Mouse (Mus musculus) stomach, postnatal 0 days (tissue): ENCODE data around the gene Ift74. TPM values are rescaled to one million over a fixed set of nuclear protein-coding genes. Genes with fewer than 3 reads are reported as not detected.
"Not testable (repeated sequence)": the region's sequence is repeated elsewhere in the genome, so short reads cannot be mapped to it uniquely, and the experiment has no call there.

ENCODE experiments used
- ATAC-seq: fragments of 200-750 bp; cut with Nextera tagmentation; 2 replicates; pipeline ENCODE4 v1.8.0; 2017; ENCODE audit not compliant: low FRiP score, low TSS enrichment
- DNase-seq: peaks from one replicate; pipeline ENCODE4 v3.0.0-alpha.2; 2016; ENCODE audit warnings: low spot score
- H3K27ac ChIP-seq: fragments of 300-500 bp; sonication (generic); replicated peaks from 2 replicates; pipeline ENCODE4 v1.5.1; 2014; ENCODE audit warnings: mild to moderate bottlenecking, control low read depth
- H3K27me3 ChIP-seq: fragments of 300-500 bp; sonication (generic); 2 replicates; pipeline ENCODE4 v1.6.1; 2014; ENCODE audit warnings: low read length; ENCODE audit not compliant: control insufficient read depth, insufficient read depth
- H3K36me3 ChIP-seq: fragments of 300-500 bp; sonication (generic); 2 replicates; pipeline ENCODE4 v1.6.1; 2014; ENCODE audit warnings: low read length, mixed read lengths; ENCODE audit not compliant: control insufficient read depth, insufficient read depth
- H3K4me1 ChIP-seq: fragments of 300-500 bp; sonication (generic); replicated peaks from 2 replicates; pipeline ENCODE4 v1.6.1; 2014; ENCODE audit warnings: antibody characterized with exemption; ENCODE audit not compliant: control insufficient read depth, insufficient read depth
- H3K4me2 ChIP-seq: fragments of 300-500 bp; sonication (generic); replicated peaks from 2 replicates; pipeline ENCODE4 v1.6.1; 2014; ENCODE audit warnings: low read depth, mild to moderate bottlenecking, control low read depth, moderate library complexity
- H3K4me3 ChIP-seq: fragments of 300-500 bp; sonication (generic); 2 replicates; pipeline ENCODE4 v1.5.1; 2014; ENCODE audit warnings: low read depth, low read length, control low read depth
- H3K9ac ChIP-seq: fragments of 300-500 bp; sonication (generic); 2 replicates; pipeline ENCODE4 v1.6.1; 2014; ENCODE audit warnings: mild to moderate bottlenecking, low read length, control low read depth, mixed read lengths
- H3K9me3 ChIP-seq: fragments of 300-500 bp; sonication (generic); 2 replicates; pipeline ENCODE4 v1.6.1; 2016; ENCODE audit warnings: low read length; ENCODE audit not compliant: control insufficient read depth
- CTCF ChIP-seq: IDR thresholded peaks from 2 replicates; pipeline ENCODE4 v1.5.1; 2016; ENCODE audit warnings: antibody characterized with exemption, low read depth, mild to moderate bottlenecking, moderate library complexity
- EP300 ChIP-seq: optimal IDR thresholded peaks from 2 replicates; pipeline ENCODE3; 2016; ENCODE audit warnings: antibody characterized with exemption
- WGBS: fragments of 180-500 bp; shearing (Covaris S2); extraction: QIAGEN DNeasy Blood & Tissue Kit; methylation state at CpG from one replicate; pipeline ENCODE4 v1.1.7; 2014; 5-methylcytosine and 5-hydroxymethylcytosine counted together
- polyA plus RNA-seq: library from polyadenylated mRNA; unstranded; fragments of >200 nt; fragmentation: Nextera tagmentation; extraction: Ambion mirVana; gene quantifications from 2 replicates; pipeline ENCODE4 v1.2.1, GENCODE M21; 2015

The Ift74 gene
- polyA plus RNA-seq, 1 experiment from 2014 or later: 14.8 TPM

DNA sequence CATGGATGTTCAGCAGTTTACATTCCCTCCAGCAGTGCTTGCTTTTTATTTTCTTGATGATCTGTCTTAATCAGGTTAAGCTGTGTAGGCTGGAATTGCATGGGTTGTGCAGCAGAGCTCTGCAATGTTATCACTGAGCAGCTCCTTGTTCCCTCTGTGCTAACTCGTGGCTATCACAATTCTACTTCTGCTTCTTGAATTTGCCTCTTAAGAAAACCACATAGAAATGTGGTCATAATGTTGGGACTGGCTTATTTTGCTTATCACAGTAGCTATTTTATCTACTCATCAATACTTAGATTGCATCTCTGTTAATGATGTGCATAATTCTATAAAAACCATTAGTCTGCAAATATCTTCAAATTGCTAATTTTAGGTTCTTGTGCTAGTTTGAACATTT is 67.7 kb downstream of the Ift74 start:
- no peak for TF ChIP-seq CTCF
- no peak for TF ChIP-seq EP300
- no peaks in the 10 kb centered on the region for H3K27me3 ChIP-seq
- H3K4me1 ChIP-seq: no peaks in the 10 kb centered on the region
- ATAC-seq: no peak
- 48% methylated on average over 1 of the region's 1 CpGs for WGBS
- H3K9ac ChIP-seq: no peak overlapping the region
- H3K4me2 ChIP-seq: no peak overlapping the region
- no peak overlapping the region for H3K4me3 ChIP-seq
- DNase-seq: no peak
- H3K36me3 ChIP-seq: no peaks in the 10 kb centered on the region; the same call in 1 of the 2 replicates
- no peak overlapping the region for H3K27ac ChIP-seq
- no peaks in the 10 kb centered on the region for H3K9me3 ChIP-seq

DNA sequence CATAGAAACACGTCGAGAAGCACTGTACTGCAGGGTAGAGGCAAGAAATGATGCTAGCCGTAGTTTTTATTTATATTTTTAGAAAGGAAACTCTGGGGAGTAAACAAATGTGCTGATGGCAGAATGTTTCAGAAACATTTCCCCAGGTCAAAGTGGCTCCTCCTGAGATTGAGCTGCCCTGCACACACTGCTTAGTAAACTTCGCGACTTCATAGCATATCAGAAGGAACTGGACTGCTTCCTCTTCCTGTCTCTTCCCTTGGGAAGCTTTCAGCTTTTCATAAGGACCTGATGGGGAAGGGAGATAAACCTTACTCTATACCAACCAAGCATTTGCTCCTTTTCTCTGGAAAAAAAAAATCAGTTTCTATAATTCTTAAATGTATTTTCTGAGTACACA is 69.0 kb downstream of the Ift74 start:
- Histone ChIP-seq H3K9ac (no peak overlapping the region), H3K36me3 (peaks cover under 1% of the 10 kb centered on the region; the same call in 1 of the 2 replicates), H3K27me3 (no peaks in the 10 kb centered on the region), H3K4me1 (no peaks in the 10 kb centered on the region), H3K9me3 (no peaks in the 10 kb centered on the region), H3K4me3 (no peak overlapping the region), H3K4me2 (no peak overlapping the region), H3K27ac (no peak overlapping the region)
- DNase-seq (no peak), ATAC-seq (no peak)
- WGBS: 81% methylated on average over 5 of the region's 5 CpGs
- TF ChIP-seq CTCF: no peak
- TF ChIP-seq EP300: no peak

DNA sequence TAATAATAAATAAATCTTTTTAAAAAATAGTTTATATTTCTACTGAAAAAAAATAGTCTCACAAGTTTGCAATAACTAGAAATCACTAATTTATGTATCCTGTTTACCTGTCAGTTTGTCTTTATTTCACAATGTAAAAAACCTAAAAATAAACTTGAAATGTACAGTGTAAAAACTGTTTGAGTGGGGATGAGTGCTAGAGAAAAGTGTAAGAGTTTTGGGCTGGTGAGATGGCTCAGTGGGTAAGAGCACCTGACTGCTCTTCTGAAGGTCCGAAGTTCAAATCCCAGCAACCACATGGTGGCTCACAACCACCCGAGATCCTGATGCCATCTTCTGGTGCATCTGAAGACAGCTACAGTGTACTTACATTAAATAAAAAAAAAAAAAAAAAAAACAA is 75.5 kb downstream of the Ift74 start:
- H3K4me2 ChIP-seq, DNase-seq, H3K4me1 ChIP-seq, H3K27ac ChIP-seq, H3K27me3 ChIP-seq, ATAC-seq, H3K36me3 ChIP-seq, H3K9me3 ChIP-seq, H3K4me3 ChIP-seq, H3K9ac ChIP-seq: not testable (repeated sequence)
- 85% methylated on average over 2 of the region's 2 CpGs for WGBS

DNA sequence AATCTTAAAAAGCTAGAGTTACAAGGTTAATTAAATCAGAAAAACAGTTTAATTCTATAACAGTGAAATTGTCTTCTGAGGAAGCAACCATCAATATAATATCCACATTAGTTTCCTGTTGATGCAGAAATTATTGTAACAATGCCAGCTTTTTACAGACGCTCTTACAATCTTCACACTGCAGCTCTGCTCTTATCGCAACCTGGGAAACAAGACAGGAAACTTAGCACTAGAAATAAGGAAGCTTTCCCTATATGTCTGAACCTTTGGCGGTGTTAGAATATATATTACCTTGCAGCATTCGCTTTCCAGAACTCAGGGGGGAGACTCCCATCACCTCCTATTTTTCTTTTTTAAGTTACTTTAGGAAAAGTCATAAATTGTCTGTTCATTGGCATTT is 76.8 kb downstream of the Ift74 start:
- Histone ChIP-seq H3K9me3 (no peaks in the 10 kb centered on the region), H3K4me1 (no peaks in the 10 kb centered on the region), H3K36me3 (peaks cover 3% of the 10 kb centered on the region; the same call in 1 of the 2 replicates), H3K4me3 (no peak overlapping the region), H3K27ac (no peak overlapping the region), H3K27me3 (no peaks in the 10 kb centered on the region), H3K4me2 (no peak overlapping the region), H3K9ac (no peak overlapping the region)
- DNase-seq (no peak), ATAC-seq (no peak)
- whole genome bisulfite sequencing: 79% methylated on average over 4 of the region's 4 CpGs
- TF ChIP-seq CTCF (no peak), EP300 (no peak)

DNA sequence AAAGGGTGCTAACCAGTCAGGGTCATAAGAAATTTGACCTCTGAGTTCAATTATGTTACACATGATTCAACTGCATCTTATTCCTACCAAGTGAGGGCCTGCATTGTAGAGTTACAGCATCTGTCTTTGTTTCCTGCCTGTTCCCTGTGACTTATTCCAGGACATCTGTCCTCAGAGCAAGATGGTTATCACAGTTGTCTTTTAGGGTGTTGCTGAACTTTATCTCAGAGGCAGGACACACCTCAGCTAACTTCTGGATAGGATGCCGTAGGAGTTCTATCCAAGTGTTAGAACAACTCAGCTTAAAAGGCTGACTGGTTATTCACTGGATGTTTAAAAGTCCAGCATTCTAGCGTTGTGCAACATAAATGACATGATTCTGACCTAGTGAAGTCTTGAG is 77.9 kb downstream of the Ift74 start:
- Histone ChIP-seq H3K9me3 (no peaks in the 10 kb centered on the region), H3K9ac (no peak overlapping the region), H3K4me3 (no peak overlapping the region), H3K27ac (no peak overlapping the region), H3K4me2 (no peak overlapping the region), H3K36me3 (peaks cover 3% of the 10 kb centered on the region; the same call in 1 of the 2 replicates), H3K27me3 (no peaks in the 10 kb centered on the region), H3K4me1 (no peaks in the 10 kb centered on the region)
- no peak for ATAC-seq
- 69% methylated on average over 2 of the region's 2 CpGs for WGBS
- TF ChIP-seq CTCF (no peak), EP300 (no peak)
- DNase-seq: no peak

DNA sequence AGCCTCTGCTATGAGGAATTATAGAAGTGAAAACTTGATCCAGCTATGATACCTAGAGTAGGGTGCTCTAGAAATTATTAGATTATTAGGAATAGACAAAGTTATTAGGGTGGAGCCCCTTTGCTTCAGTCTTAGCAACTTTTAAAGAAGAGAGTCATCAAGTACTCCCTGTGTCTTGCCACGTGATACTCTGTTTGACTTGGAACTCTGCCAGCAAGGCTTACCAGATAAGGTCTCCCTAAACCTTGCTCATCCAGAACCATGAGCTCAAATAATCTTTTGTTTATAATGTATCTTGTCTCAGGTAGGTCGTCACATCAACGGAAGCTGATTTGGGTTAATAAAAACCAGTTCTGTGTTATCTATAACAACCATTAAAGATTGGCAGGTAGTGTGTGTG is 82.1 kb downstream of the Ift74 start:
- Histone ChIP-seq H3K9ac (no peak overlapping the region), H3K36me3 (no peaks in the 10 kb centered on the region), H3K4me2 (no peak overlapping the region), H3K4me3 (no peak overlapping the region), H3K9me3 (no peaks in the 10 kb centered on the region), H3K27me3 (no peaks in the 10 kb centered on the region), H3K4me1 (no peaks in the 10 kb centered on the region), H3K27ac (no peak overlapping the region)
- 33% methylated on average over 3 of the region's 3 CpGs for WGBS
- DNase-seq (no peak), ATAC-seq (no peak)
- TF ChIP-seq CTCF (no peak), EP300 (no peak)
